ENCODE assay signal across 9 mouse cellular contexts in the genomic region with DNA sequence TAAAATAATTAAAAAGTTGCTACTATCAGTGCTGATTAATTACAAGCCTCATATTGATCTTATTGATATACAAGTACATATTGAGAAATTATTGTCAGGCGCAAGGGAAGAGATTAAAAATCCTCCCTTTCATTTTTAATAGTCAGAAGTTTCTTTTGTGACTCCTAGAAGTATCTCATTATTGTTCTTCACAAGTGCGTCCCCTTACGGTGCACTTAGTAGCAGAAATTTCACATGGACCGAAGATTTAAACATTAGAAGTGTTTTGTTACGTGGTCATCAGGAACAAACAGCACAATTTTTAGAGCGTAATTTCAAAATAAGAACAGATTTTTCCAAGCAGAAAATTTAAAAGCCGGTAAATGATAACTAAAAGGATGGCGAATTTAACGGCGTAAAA. TPM values are rescaled to one million over a fixed set of nuclear protein-coding genes. Genes with fewer than 3 reads are reported as not detected.
DNase-seq lines count a peak whose midpoint lies in the region; ATAC-seq and TF ChIP-seq lines count a peak whose summit lies in the region.
"Had no signal": no experiment of that assay in that cellular context is flagged by ENCODE, and none has a peak within 500 bp of the region (broad histone marks: within the 10 kb centered on the region; RNA-seq: fewer than 3 reads in every experiment).

No protein-coding gene starts in this region.

- no peaks in the 10 kb centered on the region for H3K27me3 ChIP-seq in heart, embryonic 15.5 days
- H3K27me3 ChIP-seq in hindbrain, embryonic 14.5 days (ENCODE audit: control insufficient read depth, insufficient read depth, low read length) = no peaks in the 10 kb centered on the region
- H3K27me3 ChIP-seq in midbrain, embryonic 13.5 days = no peaks in the 10 kb centered on the region

- H3K36me3 ChIP-seq in heart, embryonic 15.5 days = no peaks in the 10 kb centered on the region
- H3K36me3 ChIP-seq in hindbrain, embryonic 14.5 days (replicated peaks; ENCODE audit: control insufficient read depth, insufficient read depth) = no peaks in the 10 kb centered on the region
- H3K36me3 ChIP-seq in midbrain, embryonic 13.5 days = no peaks in the 10 kb centered on the region

- peak overlapping the region; percentile 67 for H3K4me3 ChIP-seq in heart, embryonic 15.5 days
- peak overlapping the region; percentile 37; the same call in 1 of the 2 replicates for H3K4me3 ChIP-seq in bone marrow macrophage, adult 2 months (ENCODE audit: insufficient read depth, low read length)
- peak overlapping the region; percentile 51 for H3K4me3 ChIP-seq in hindbrain, embryonic 14.5 days (replicated peaks; ENCODE audit: low read length)
- H3K4me3 ChIP-seq in midbrain, embryonic 13.5 days (replicated peaks) = peak overlapping the region; percentile 62

- ATAC-seq in heart, embryonic 15.5 days (replicated peaks; ENCODE audit: insufficient number of reproducible peaks, insufficient read depth, low FRiP score, low read depth) = no peak
- ATAC-seq in hindbrain, embryonic 14.5 days (ENCODE audit: low FRiP score) = no peak
- ATAC-seq in midbrain, embryonic 13.5 days = no peak

- 2% methylated on average over 10 of the region's 10 CpGs for WGBS in heart, embryonic 15.5 days
- 1% methylated on average over 10 of the region's 10 CpGs for WGBS in hindbrain, embryonic 14.5 days
- WGBS in midbrain, embryonic 13.5 days = under 1% methylated on average over 10 of the region's 10 CpGs

- TF ChIP-seq CTCF in bone marrow macrophage, adult 2 months (IDR thresholded peaks at IDR 0.05; ENCODE audit: low read depth, low read length) = no peak

- peak overlapping the region; percentile 87 for H3K27ac ChIP-seq in heart, embryonic 15.5 days
- peak overlapping the region; percentile 87 for H3K27ac ChIP-seq in bone marrow macrophage, adult 2 months (ENCODE audit: insufficient read depth, low read depth, low read length)
- H3K27ac ChIP-seq in hindbrain, embryonic 14.5 days = no peak overlapping the region
- H3K27ac ChIP-seq in midbrain, embryonic 13.5 days = no peak overlapping the region

- peak overlapping the region; percentile 47; the same call in 1 of the 2 replicates for H3K9ac ChIP-seq in heart, embryonic 15.5 days
- peak overlapping the region; percentile 34; the same call in 1 of the 2 replicates for H3K9ac ChIP-seq in hindbrain, embryonic 14.5 days
- no peak overlapping the region; the same call in 1 of the 2 replicates for H3K9ac ChIP-seq in midbrain, embryonic 13.5 days (replicated peaks)

- DNase-seq in heart, postnatal 10 days = no peak
- peak; percentile 50 for DNase-seq in hindbrain, embryonic 14.5 days (ENCODE audit: low spot score)
- no peak for DNase-seq in adrenal gland, adult 18-20 months (ENCODE audit: low spot score in 2 of 2)
- no peak for DNase-seq in layer of hippocampus, adult 18-20 months (ENCODE audit: low spot score in 2 of 2)
- no peak for DNase-seq in cerebellum, postnatal 10 days

- intact Hi-C loops in heart, postnatal 10 days (cut with DNase I) = loop anchor here (2.0 to 10.0 kb wide), 3 partner anchors 236 to 785 kb away; a partner anchor contains a TSS

- H3K4me1 ChIP-seq in heart, embryonic 15.5 days (replicated peaks) = peaks cover 10% of the 10 kb centered on the region; the same call in 1 of the 2 replicates
- H3K4me1 ChIP-seq in bone marrow macrophage, adult 2 months (ENCODE audit: control insufficient read depth, insufficient read depth, low read length) = peaks cover 17% of the 10 kb centered on the region
- H3K4me1 ChIP-seq in hindbrain, embryonic 14.5 days (replicated peaks; ENCODE audit: control insufficient read depth, insufficient read depth, low read length) = no peaks in the 10 kb centered on the region
- peaks cover 4% of the 10 kb centered on the region; the same call in 1 of the 2 replicates for H3K4me1 ChIP-seq in midbrain, embryonic 13.5 days (replicated peaks)

- no peak for TF ChIP-seq POLR2A in bone marrow macrophage, adult 2 months (IDR thresholded peaks at IDR 0.05; ENCODE audit: borderline replicate concordance, low read depth, low read length)

- H3K9me3 ChIP-seq in heart, embryonic 15.5 days (replicated peaks) = no peaks in the 10 kb centered on the region
- no peaks in the 10 kb centered on the region for H3K9me3 ChIP-seq in hindbrain, embryonic 14.5 days (ENCODE audit: control insufficient read depth, low read length)
- H3K9me3 ChIP-seq in midbrain, embryonic 13.5 days = no peaks in the 10 kb centered on the region

- peak overlapping the region; percentile 79 for H3K4me2 ChIP-seq in heart, embryonic 15.5 days
- peak overlapping the region; percentile 76 for H3K4me2 ChIP-seq in hindbrain, embryonic 14.5 days (replicated peaks)
- peak overlapping the region; percentile 63 for H3K4me2 ChIP-seq in midbrain, embryonic 13.5 days (replicated peaks)

RNA-seq across cellular contexts. Expression of a gene that starts 28.5 kb away (rescaled TPM):
- polyA plus RNA-seq in heart, embryonic 15.5 days (2015; fragmentation: Nextera tagmentation; extraction: Ambion mirVana) = 0.03 TPM in 1 of 2 replicates, not detected in the other
- total RNA-seq in heart, postnatal 10 days (2021) = not detected
- not detected in 2 replicates for polyA plus RNA-seq in bone marrow macrophage, adult 2 months (2012; ENCODE audit: insufficient read depth, insufficient read length, missing spikeins)
- not detected in 2 replicates for polyA plus RNA-seq in hindbrain, embryonic 14.5 days (2014; fragmentation: Nextera tagmentation; extraction: Ambion mirVana)
- not detected in 2 replicates for polyA plus RNA-seq in midbrain, embryonic 13.5 days (2015; fragmentation: Nextera tagmentation; extraction: Ambion mirVana)
- not detected for total RNA-seq in adrenal gland, adult 18-20 months (2021)
- not detected for total RNA-seq in layer of hippocampus, adult 18-20 months (2021)
- total RNA-seq: common myeloid progenitor, adult 5-6 weeks had no signal

RNA-seq across cellular contexts. Expression of a gene that starts 46.9 kb away (rescaled TPM):
- 4.3 and 4.4 TPM in 2 replicates for polyA plus RNA-seq in heart, embryonic 15.5 days (2015; fragmentation: Nextera tagmentation; extraction: Ambion mirVana)
- 10 to 100 TPM; 74.0 to 83.6 TPM for total RNA-seq in heart, postnatal 10 days (2021)
- 32.9 and 34.7 TPM in 2 replicates for polyA plus RNA-seq in bone marrow macrophage, adult 2 months (2012; ENCODE audit: insufficient read depth, insufficient read length, missing spikeins)
- 6.6 and 6.9 TPM in 2 replicates for polyA plus RNA-seq in hindbrain, embryonic 14.5 days (2014; fragmentation: Nextera tagmentation; extraction: Ambion mirVana)
- 3.9 and 4.1 TPM in 2 replicates for polyA plus RNA-seq in midbrain, embryonic 13.5 days (2015; fragmentation: Nextera tagmentation; extraction: Ambion mirVana)
- total RNA-seq in adrenal gland, adult 18-20 months (2021) = 10 to 100 TPM; 61.3 to 90.1 TPM
- 10 to 100 TPM; 51.3 to 52.5 TPM for total RNA-seq in layer of hippocampus, adult 18-20 months (2021)

RNA-seq across cellular contexts. Expression of a gene that starts 49.9 kb away (rescaled TPM):
- not detected in 2 replicates for polyA plus RNA-seq in heart, embryonic 15.5 days (2015; fragmentation: Nextera tagmentation; extraction: Ambion mirVana)
- total RNA-seq in heart, postnatal 10 days (2021) = not detected
- polyA plus RNA-seq in bone marrow macrophage, adult 2 months (2012; ENCODE audit: insufficient read depth, insufficient read length, missing spikeins) = not detected in 2 replicates
- not detected in 2 replicates for polyA plus RNA-seq in hindbrain, embryonic 14.5 days (2014; fragmentation: Nextera tagmentation; extraction: Ambion mirVana)
- polyA plus RNA-seq in midbrain, embryonic 13.5 days (2015; fragmentation: Nextera tagmentation; extraction: Ambion mirVana) = not detected in 2 replicates
- not detected for total RNA-seq in adrenal gland, adult 18-20 months (2021)
- total RNA-seq in layer of hippocampus, adult 18-20 months (2021) = not detected
- total RNA-seq: common myeloid progenitor, adult 5-6 weeks had no signal

Comparison
In these comparisons a context has a peak if more than half of its experiments do, and no peak if none do; other contexts are left out.
1. H3K27ac ChIP-seq: peak in heart, embryonic 15.5 days (single experiment) and bone marrow macrophage, adult 2 months (single experiment); none in hindbrain, embryonic 14.5 days (single experiment) and midbrain, embryonic 13.5 days (single experiment).
2. Peak in every context shown above with its lines, with median percentiles within 50 percentile points of each other: H3K4me2 ChIP-seq and H3K4me3 ChIP-seq.